Mouse (Mus musculus) natural killer cell, adult 2 months (primary cell): ENCODE measurements around the gene Ubr4.
"Not testable (repeated sequence)": the region's sequence is repeated elsewhere in the genome, so short reads cannot be mapped to it uniquely, and the experiment has no call there.

Source experiments
- DNase-seq, 2 experiments: peaks; one replicate each; pipeline ENCODE4 v3.0.0; 2022; ENCODE audit warnings: low spot score in 2 of 2

Gene Ubr4

DNA sequence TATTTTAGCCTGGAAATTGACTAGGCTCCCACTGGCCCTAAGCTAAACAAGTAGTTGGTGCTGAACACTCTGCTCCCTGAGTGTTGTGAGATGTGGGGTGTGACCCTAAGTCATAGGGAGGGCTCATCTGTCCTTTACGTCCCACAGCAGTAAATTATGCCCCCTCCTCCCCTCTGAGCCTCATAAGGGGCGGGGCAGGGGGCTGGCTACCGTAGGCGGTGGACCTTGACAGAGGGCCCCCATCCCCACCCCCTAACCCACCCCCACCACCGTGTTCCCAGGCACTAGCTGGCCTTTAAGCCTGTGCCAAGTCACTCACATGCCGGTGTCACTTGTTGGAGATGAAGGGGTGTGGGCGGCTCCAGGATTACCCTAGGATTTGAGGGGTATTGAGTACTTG is 132.1 kb downstream of the Ubr4 start:
- no peak for DNase-seq

DNA sequence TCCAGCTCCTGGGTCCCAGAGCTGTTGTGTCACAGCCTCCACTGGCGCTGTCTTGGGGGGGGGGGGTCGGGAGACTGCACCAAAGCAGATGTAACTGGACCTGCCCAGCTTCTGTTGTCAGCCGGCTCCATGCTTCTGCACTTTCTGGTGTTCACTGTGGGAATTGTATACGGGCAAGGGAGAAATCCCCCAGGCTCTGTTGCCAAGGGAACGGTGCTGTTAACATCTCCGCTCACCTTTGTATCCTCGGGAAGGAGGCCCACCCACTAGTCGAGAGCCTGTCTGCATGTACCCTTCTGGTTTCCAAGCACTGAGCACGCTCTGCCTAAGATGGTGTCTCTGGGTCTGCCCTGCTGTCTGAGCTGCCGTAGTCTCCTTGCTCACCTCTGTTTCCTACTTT is 134.7 kb downstream of the Ubr4 start:
- no peak for DNase-seq

DNA sequence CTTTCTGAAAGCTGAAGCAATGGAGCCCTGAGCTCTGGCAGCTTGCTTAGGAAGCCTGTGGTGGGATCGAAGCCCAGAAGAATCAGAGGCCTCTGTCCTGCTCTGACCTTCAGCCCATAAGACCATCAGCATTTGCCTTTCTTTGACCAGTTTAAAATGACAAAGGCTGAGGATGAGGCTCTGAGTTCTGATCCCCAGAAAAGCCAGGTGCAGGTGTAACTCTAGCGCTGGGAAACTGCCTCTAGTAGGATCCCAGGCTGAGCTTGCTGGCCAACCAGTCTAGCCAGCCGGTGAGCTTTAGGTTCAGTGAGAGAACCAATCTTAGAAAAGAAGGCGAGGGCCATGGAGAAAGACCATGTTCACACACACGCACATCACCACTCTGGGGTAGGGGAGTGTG is 135.9 kb downstream of the Ubr4 start:
- no peak for DNase-seq

DNA sequence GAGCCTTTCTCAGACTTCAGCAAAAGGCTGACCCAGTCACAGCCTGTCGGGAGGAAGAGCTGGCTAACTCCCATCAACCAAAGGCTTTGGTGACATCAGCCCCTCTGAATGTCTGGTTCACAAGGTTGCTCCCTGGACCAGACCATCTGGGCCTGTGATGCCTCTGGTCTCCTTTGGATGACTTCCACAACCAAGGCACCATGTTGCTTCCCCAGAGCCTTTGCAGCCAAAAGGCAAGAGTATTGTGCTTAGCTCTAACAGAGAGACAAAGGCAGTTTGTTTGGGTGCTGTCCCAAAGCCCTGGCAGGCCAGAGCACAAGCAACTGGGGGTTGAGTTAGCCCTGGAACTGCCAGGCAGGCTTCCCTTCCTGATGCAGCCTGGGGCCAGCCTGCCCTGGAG is 137.5 kb downstream of the Ubr4 start:
- DNase-seq: no peak

DNA sequence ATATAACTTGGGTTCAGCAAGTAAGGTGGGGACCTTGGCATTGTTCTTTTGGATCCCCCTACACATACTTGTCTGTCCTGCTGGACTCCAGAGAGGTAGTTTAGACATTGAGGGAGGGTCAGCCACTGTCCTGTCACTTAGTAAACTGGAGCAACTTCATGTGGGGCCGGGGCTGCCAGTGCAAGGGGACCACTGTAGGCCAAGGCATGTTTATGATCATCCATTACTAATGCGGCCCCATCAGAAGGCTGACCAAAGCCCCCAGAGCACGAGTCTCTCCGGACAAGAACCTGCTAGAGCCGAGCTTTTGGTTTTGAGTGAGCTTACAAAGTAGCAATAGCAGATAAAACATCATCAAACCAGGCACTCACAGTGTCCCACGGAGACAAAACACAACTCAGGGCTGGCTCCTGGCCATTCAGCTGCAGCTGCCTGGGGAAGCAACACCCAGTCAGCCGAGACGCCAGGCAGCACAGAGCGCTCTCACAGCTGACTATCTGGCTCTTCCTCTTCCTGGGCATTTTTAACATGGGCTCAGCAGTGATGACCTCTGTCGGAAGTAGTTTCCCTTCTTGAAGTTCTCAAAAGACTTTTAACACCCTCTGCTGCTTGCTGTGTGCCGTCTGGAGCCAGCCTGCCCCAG is 138.1 kb downstream of the Ubr4 start:
- DNase-seq: no peak

DNA sequence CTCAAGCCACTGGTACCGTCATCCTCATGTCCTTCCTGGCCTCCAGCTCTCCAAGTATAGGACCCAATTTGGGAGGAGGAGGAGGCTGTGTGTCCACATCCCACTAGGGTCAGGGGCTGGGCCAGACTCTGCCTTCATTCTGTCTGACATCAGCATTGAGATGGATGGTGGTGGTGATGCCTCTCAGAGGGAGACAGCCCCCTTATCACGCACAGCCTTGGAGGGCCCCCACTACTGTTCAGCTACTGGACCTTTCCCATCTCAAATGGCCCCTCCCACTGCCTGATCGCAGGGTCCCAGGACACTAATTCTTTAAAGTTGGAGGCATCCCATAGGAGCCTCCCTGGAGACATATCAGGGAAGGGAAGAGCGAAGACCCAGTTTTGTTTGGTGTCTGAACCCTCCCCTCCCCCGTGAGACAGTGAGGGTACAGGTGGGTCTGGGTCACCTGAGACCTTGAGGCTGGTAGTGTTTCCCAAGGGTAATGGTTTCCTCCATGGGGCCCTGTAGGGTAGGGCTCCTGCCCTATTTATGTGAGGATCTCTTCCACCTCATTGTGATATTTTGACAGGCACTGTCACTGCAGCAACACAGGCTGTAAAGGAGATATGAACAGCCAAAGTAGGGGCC is 139.2 kb downstream of the Ubr4 start:
- DNase-seq: no peak

DNA sequence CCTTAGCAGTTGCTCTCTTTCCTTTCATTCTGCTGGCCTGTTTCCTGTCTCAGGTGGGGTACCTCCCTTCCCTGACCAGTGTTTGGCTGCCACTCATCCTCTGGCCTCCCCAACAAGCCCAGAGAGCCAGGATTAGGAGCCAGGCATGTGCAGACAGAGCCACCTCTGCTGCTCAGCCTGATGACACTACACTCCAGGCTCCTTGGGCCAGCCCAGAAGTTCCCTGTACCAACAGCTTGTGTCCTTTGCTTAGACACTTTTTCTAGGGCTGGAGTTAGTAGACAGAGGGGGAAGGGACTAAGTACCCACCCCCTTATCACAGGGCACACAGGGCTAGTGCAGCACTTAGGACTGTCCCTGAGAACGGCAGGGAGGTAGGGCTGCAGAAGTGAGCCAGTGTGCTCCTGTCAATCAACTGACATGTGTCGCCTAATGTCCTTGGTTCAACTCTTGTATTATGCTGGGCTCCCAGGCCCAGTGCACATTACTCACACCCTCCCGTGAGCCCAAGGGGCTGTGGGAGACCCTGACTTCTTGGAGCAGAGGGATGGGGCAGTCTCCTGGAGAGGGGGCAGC is 139.9 kb downstream of the Ubr4 start:
- DNase-seq: no peak

DNA sequence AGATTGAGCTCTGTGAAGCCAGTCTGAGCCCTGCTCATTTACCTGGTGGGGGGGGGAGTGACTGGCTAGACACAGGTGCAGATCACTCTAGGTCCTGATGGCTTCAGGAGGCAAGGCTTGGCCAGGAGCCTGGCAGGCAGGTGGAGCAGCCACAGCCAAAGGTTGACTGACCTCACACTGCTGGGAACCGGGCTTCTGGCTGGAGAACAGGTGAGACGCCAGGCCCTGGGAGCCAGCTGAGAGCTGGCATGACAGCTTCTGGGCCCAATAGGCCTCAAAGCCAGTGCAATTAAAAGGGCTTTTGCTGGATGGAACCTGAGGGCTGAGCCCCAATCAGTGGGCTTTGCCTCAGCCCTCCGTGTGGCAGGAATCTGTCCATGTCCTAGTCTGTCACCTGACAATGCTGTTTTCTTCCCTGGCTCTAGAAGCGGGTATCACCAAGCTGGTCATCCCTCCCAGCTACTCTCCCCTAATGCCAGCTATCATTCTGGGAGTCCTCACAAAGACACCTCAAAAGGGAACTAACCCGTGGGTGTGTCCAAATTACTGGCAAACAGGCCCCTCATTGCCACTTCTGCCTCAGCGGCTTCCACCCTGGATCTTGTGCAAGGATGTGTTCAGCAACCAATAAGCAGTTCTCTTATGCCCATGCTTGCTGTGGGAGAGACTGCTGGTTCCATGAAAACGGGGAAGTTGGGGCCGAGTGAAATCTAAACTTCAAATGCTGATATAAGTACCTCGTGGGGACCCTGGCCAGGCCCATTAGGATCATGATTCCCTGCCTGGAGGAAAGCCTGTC is 141.0 kb downstream of the Ubr4 start:
- no peak for DNase-seq

DNA sequence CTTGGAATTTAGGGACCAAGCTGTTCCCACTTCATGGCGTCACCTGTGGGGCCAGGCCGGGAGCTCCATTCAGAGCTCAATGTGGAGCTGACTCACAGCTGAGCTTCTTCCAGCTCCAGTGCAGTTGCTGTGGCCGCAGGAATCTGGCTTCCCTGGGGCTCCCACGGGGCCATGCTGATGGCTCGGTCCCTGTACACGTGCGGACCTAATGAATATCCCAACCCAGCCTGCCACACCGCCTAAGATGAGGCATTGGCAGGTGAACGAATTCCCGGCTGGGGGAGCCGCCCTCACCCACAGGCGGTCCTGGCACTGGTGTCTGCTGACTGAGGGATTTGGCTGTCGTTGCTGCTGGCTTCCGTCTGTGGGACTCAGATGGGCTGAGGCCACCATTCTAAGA is 148.4 kb downstream of the Ubr4 start:
- DNase-seq: no peak

DNA sequence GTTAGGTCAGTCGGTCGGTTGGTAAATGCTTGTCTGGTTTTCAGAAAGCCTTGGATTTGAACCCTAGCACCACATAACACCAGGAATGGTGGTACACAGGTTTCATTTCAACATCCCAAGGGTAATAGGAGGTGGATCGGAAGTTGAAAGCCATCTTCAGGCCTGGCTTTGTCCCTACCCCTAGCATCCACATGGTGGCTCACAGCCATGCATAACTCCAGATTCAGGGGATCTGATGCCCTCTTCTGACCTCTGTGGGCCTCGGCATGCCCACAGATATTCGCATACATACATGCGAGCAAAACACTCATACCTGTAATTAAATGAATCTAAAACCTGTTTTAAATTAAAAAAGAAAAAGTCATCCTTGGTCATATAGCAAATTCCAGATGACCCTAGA is 149.3 kb downstream of the Ubr4 start:
- DNase-seq: no peak

DNA sequence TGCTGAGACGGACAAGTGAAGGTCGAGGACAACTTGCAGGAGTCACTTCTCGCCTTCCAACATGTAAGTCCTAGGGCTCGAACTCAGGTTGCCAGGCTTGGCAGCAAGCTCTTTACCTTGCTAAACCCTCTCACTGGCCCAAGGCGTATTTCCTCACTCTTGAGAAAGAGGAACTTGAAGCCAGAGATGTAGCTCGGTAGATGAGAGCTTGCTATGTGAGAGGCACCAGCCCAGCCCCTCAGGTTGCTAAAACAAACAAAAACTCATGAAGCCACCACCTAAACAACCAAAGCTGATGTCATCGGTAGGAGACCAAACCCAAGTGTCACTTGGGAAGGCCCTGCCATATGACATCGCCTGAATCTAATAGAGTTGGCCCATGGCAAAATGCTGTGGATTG is 151.5 kb downstream of the Ubr4 start:
- no peak for DNase-seq

DNA sequence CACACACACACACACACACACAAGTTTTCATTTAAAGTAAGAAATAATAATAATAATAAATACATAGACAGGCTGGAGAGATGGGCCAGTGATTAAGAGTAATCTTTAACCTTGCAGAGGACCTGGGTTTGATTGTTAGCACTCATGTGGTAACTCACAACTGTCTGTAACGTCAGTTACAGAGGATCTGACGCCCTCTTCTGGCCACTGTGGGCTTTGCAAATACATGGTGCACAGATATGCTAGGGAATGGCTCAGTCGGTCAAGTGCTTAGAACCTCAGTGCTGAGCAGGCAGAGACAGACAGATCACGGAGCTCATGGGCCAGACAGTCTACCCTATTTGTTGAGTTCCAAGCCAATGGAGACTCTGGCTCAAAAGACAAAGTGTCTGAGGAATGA is 153.3 kb downstream of the Ubr4 start:
- no peak for DNase-seq

DNA sequence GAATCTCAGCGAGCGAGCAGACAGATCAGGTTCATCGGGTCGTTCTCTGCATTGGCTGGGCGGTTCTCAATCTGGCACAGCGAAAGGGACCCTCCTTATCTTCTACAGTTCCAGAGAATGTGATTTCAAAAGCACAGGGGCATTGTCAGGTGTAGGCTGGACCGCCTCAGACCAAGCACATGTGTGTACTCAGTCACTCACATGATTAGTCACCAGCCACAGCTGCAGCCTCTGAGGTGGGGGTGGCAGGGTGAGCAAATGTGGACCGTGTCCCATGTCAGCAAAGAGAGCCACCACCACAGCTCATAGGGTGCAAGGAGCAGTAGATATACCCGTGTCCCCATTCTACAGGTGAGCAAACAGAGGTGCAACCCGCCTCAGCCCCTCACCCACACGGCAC is 154.3 kb downstream of the Ubr4 start:
- DNase-seq: no peak

DNA sequence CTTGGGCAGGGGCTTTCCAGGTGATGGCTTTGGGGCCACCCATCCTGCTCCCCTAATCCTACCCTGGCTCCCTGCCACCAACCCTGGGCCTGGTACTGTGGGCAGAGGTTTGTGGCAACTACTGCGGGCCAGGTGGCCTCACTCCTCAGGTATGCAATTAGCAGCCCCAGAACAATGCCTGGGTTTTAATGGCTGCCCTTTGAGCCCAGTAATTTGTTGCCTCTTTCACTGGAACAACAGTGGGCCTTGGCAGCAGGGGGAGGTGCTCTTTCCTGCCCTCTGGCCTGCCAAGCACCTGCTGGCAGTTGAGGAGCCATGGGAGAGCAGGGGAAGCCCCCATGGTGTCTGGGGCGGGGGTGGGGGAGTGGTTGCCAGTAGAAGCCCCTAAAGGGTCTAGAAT is 156.7 kb downstream of the Ubr4 start:
- DNase-seq: no peak

DNA sequence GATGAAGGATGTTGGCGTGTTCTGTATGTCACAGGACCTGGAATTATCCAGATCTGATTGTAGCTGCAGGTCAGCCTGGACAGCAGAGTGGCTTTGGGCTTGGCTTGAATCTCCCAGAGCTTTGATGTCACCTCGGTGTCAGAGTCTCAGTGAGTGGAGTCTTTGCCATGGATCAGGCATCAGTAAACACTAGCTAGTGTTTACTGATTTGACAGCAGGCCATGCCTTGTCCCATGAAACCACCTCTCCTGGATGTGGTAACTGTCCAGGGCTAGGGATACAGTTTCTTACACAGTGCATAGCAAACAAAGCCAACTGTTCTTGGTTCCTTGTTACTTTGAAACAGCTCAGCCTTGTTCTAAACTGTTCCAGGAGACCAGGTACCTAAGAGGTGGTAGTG is 159.1 kb downstream of the Ubr4 start:
- no peak for DNase-seq

DNA sequence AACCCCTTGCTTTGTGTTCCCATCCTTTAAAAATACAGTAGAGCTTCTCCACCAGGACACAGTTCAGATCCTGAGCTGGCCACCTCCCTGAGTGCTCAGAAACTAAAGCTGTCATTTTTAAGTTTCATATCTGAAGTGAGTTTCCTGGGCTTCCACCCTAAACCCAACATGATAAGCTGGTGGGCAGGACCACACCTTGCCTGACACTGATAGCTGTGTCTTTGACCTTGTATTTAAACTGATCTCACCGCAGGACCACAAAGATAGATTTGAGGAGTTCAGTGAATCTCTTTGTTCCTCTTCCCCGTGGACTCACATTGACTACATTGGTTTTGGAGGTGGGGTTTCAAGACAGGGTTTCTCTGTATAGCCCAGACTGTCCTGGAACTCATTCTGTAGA is 160.6 kb downstream of the Ubr4 start:
- no peak for DNase-seq

DNA sequence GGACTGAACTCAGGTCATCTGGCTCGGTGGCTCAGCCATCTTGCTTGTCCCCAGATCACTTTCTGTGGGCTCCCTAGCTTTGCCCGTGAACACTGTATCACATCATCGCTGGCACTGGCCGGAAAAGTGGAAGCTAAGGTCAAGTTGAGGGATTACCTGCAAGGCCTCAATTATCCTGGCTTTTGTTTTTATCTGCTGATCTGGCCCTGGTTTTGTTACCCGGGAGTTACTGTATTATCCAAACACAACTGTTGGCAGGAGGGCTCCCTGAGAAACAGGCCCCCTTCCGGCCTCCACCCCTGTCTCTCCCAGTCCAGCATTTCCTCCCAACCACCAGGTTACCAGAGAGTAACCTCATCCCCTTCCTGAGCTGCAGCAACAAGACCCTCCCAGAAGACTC is 166.8 kb downstream of the Ubr4 start:
- no peak for DNase-seq

DNA sequence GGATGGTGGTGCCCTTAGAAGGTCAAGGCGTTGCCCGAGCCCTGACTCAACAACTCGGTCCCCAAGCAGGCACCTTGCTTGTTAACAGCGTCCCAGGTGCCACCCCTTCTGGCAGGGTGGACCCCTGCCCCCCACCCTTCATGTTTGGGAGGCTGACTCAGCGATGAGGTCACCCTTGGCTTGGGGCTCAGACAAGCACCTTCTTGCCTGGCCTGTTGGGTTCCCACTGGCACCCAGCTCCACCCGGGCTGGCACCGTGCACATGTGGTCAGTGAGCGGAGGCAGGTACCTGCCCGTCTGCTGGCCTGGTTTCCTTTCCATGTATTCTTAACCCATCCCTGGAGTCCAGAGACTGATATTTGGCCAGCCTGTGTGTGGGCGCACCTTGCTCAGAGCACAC is 169.5 kb downstream of the Ubr4 start:
- DNase-seq: no peak

DNA sequence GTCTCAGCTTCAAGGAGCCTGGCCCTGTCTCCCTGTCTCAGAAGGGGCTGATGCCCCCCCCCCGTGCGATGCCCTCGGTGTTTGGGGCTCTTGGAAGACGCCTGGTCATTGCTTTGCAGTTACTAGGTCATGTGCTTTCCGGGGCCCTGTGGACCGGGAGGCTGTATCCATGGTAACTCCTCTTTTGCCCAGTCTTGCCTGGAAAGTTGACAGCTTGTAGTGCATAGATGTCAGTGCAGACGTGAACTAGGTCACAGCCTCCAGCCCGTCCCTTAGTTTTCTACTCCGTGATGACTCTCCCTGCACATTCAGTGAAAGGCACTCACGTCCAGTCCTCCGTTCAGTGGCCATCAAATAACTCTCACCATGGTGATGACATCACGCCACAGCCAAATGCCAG is 174.1 kb downstream of the Ubr4 start:
- no peak for DNase-seq

DNA sequence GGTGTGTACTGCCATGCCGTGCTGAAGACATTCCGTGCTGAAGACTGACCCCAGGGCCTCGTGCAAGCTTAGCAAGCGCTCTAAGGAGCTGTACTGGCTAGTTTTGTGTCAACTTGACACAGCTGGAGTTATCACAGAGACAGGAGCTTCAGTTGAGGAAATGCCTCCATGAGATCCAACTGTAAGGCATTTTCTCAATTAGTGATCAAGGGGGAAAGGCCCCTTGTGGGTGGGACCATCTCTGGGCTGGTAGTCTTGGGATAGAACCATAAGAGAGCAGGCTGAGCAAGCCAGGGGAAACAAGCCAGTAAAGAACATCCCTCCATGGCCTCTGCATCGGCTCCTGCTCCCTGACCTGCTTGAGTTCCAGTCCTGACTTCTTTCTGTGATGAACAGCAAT is 177.8 kb downstream of the Ubr4 start, which contains the start of gene Iffo2:
Gene Iffo2 (plus strand): TSS at position 301 of the 400 bp plus-strand sequence.
- DNase-seq: not testable (repeated sequence)

DNA sequence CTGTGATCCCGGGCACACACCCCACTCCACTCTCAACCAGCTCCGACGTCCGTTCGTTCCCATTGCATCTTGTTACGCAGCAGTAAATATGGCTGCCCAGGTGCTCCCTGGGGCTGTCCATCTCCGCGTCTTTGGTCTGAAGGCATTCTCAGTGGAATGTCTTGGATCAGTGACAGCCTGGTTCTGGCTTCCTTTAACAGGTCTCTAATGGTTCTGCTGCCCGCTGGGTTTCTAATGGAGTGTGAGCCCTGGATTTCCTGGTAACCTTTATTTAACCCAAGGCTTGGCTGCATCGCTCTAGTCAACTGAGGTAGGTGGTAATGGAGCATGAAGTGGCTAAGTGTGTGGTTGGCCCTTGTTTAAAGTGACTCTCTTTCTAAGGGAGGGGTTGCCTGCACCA is 179.7 kb downstream of the Ubr4 start:
- DNase-seq: no peak

DNA sequence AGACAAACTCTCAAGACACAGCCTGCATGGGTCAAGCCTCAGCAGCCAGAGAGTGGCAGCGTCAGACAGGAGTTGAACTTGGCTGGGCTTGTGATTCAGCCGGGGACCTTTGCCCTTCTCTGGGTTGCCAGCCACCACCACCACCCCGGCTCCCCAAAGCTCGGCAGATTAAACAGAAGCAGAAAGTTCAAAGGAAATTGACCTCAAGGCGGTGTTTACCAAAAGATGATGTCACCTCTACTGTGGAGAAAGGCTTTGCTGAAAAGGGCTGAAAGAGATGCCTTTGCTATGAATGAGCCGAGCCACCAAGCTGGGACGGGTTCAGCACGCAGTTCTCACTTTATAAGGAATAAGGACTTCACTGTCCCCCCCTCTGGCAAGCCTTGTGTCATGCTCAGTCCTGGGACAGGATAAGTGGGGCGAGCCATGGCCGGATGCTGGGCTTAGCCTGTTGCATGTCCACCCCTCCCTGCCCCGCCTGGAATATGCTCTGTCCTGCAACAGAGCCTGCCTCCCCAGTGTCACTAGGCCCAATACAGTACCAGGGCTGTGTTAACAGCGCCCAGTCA is 182.8 kb downstream of the Ubr4 start:
- no peak for DNase-seq
